ENCODE assay signal across 8 mouse cellular contexts in genomic region chr11:101468263-101468688, GRCm38 (mm10). TPM values are rescaled to one million over a fixed set of nuclear protein-coding genes. Genes with fewer than 3 reads are reported as not detected.
DNase-seq lines count a peak whose midpoint lies in the region; ATAC-seq lines count a peak whose summit lies in the region.

No protein-coding gene starts in this region.

- no peaks in the 10 kb centered on the region for H3K36me3 ChIP-seq in intestine, embryonic 15.5 days
- H3K36me3 ChIP-seq in neural tube, embryonic 12.5 days, result peaks cover 13% of the 10 kb centered on the region; the same call in 1 of the 2 replicates

- WGBS in intestine, embryonic 15.5 days, result under 1% methylated on average over 25 of the region's 31 CpGs
- under 1% methylated on average over 30 of the region's 31 CpGs for WGBS in neural tube, embryonic 12.5 days

- peak overlapping the region; percentile 72 for H3K9ac ChIP-seq in intestine, embryonic 15.5 days
- H3K9ac ChIP-seq in neural tube, embryonic 12.5 days, result peak overlapping the region; percentile 86

- peaks cover 20% of the 10 kb centered on the region for H3K4me1 ChIP-seq in intestine, embryonic 15.5 days (replicated peaks)
- H3K4me1 ChIP-seq in neural tube, embryonic 12.5 days, result peaks cover 64% of the 10 kb centered on the region

- H3K27ac ChIP-seq in intestine, embryonic 15.5 days, result peak overlapping the region; percentile 62; the same call in 1 of the 2 replicates
- peak overlapping the region; percentile 82 for H3K27ac ChIP-seq in neural tube, embryonic 12.5 days

- no peaks in the 10 kb centered on the region for H3K27me3 ChIP-seq in intestine, embryonic 15.5 days (replicated peaks)
- no peaks in the 10 kb centered on the region for H3K27me3 ChIP-seq in neural tube, embryonic 12.5 days (replicated peaks)

- peak; percentile 6 for ATAC-seq in intestine, embryonic 15.5 days
- ATAC-seq in neural tube, embryonic 12.5 days (ENCODE audit: low FRiP score, low read depth), result peak; percentile 37; the same call in 1 of the 2 replicates

- peak; percentile 63 for DNase-seq in embryo, embryonic 10.5 days (ENCODE audit: low spot score)
- no peak for DNase-seq in embryo, embryonic 10 days (ENCODE audit: low spot score)
- peak; percentile 58 for DNase-seq in retina, embryonic 14.5 days (ENCODE audit: low spot score)
- no peak for DNase-seq in retina, postnatal 1 day
- DNase-seq in right cerebral cortex, postnatal 25 days, result no peak
- no peak for DNase-seq in kidney, postnatal 10 days

- no peaks in the 10 kb centered on the region for H3K9me3 ChIP-seq in intestine, embryonic 15.5 days
- H3K9me3 ChIP-seq in neural tube, embryonic 12.5 days, result no peaks in the 10 kb centered on the region

- H3K4me3 ChIP-seq in intestine, embryonic 15.5 days (replicated peaks), result peak overlapping the region; percentile 61
- peak overlapping the region; percentile 85 for H3K4me3 ChIP-seq in neural tube, embryonic 12.5 days

- H3K4me2 ChIP-seq in intestine, embryonic 15.5 days (replicated peaks), result peak overlapping the region; percentile 98
- peak overlapping the region; percentile 90 for H3K4me2 ChIP-seq in neural tube, embryonic 12.5 days (replicated peaks)

RNA-seq across cellular contexts. Expression of gene Vat1, which starts 2.2 kb away (rescaled TPM):
- 69.7 and 70.0 TPM in 2 replicates for polyA plus RNA-seq in intestine, embryonic 15.5 days (2015; fragmentation: Nextera tagmentation; extraction: Ambion mirVana)
- polyA plus RNA-seq in neural tube, embryonic 12.5 days (2016; fragmentation: Nextera tagmentation; extraction: Ambion mirVana), result 71.6 and 75.1 TPM in 2 replicates

RNA-seq across cellular contexts. Expression of gene Rnd2, which starts 3.5 kb away (rescaled TPM):
- 23.7 and 24.5 TPM in 2 replicates for polyA plus RNA-seq in intestine, embryonic 15.5 days (2015; fragmentation: Nextera tagmentation; extraction: Ambion mirVana)
- 84.0 and 99.7 TPM in 2 replicates for polyA plus RNA-seq in neural tube, embryonic 12.5 days (2016; fragmentation: Nextera tagmentation; extraction: Ambion mirVana)

RNA-seq across cellular contexts. Expression of gene Ifi35, which starts 20.1 kb away (rescaled TPM):
- 23.9 and 24.5 TPM in 2 replicates for polyA plus RNA-seq in intestine, embryonic 15.5 days (2015; fragmentation: Nextera tagmentation; extraction: Ambion mirVana)
- 3.4 and 4.3 TPM in 2 replicates for polyA plus RNA-seq in neural tube, embryonic 12.5 days (2016; fragmentation: Nextera tagmentation; extraction: Ambion mirVana)

RNA-seq across cellular contexts. Expression of gene Rpl27, which starts 26.2 kb away (rescaled TPM):
- 322 and 353 TPM in 2 replicates for polyA plus RNA-seq in intestine, embryonic 15.5 days (2015; fragmentation: Nextera tagmentation; extraction: Ambion mirVana)
- 327 and 346 TPM in 2 replicates for polyA plus RNA-seq in neural tube, embryonic 12.5 days (2016; fragmentation: Nextera tagmentation; extraction: Ambion mirVana)

RNA-seq across cellular contexts. Expression of gene Ptges3l, which starts 43.1 kb away (rescaled TPM):
- 11.7 TPM in 2 replicates for polyA plus RNA-seq in intestine, embryonic 15.5 days (2015; fragmentation: Nextera tagmentation; extraction: Ambion mirVana)
- 3.2 and 4.4 TPM in 2 replicates for polyA plus RNA-seq in neural tube, embryonic 12.5 days (2016; fragmentation: Nextera tagmentation; extraction: Ambion mirVana)

Comparison
In these comparisons a context has a peak if more than half of its experiments do, and no peak if none do; other contexts are left out.
1. DNase-seq: peak in embryo, embryonic 10.5 days (single experiment) and retina, embryonic 14.5 days (single experiment); none in embryo, embryonic 10 days (single experiment), retina, postnatal 1 day (single experiment), right cerebral cortex, postnatal 25 days (single experiment) and kidney, postnatal 10 days (single experiment).